In the genomic region with DNA sequence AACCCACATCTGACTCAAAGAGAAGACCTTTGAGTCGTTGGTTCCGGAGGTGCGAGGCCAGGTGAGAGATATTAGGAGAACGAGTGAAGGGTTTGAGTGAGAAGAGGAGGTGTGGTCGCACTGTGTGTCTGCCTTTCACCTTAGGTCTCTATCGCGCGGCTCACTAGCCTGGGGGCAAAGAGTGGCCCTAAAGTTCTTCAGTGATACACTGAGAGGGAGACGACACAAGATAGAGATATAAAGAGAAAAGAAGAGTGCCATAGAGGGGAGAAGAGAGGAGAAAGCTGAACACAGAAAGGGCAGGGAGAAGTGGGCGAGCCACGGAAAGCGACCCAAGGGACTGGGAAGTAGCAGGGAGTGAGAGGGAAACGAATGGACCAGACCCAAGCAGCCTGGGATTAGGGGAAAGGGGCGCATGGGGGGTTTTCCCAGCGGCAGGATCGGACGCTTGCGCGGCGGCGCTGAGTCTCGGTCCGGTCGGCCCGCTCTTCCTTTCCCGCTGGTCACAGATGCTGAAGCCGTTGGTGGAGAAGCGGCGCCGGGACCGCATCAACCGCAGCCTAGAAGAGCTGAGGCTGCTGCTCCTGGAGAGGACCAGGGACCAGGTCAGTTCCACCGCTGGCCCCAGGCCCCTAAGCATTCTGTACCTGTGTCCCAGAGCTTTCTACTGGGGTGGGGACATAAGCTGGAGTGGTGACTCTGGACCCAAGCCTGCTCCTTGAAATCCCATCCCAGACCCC, we compare ENCODE assay signal across 8 mouse cellular contexts. TPM values are rescaled to one million over a fixed set of nuclear protein-coding genes. Genes with fewer than 3 reads are reported as not detected.
DNase-seq lines count a peak whose midpoint lies in the region; ATAC-seq and TF ChIP-seq lines count a peak whose summit lies in the region.

No protein-coding gene starts in this region.

- H3K4me3 ChIP-seq in layer of hippocampus, adult 2 months = peak overlapping the region; percentile 72
- peak overlapping the region; percentile 85 for H3K4me3 ChIP-seq in forebrain, postnatal 0 days (ENCODE audit: low read depth, low read length)
- H3K4me3 ChIP-seq in myocyte = peak overlapping the region; percentile 68

- peak overlapping the region; percentile 73 for H3K9ac ChIP-seq in forebrain, postnatal 0 days

- peaks cover 18% of the 10 kb centered on the region for H3K4me1 ChIP-seq in forebrain, postnatal 0 days (ENCODE audit: insufficient read depth)

- no peaks in the 10 kb centered on the region for H3K79me2 ChIP-seq in myocyte (ENCODE audit: control insufficient read depth, insufficient read depth)

- 4% methylated on average over 33 of the region's 33 CpGs for WGBS in forebrain, postnatal 0 days

- TF ChIP-seq POLR2A in myocyte (IDR thresholded peaks at IDR 0.05; ENCODE audit: insufficient read length, low read depth) = no peak

- no peaks in the 10 kb centered on the region for H3K27me3 ChIP-seq in forebrain, postnatal 0 days (ENCODE audit: insufficient read depth, low read length)
- no peaks in the 10 kb centered on the region for H3K27me3 ChIP-seq in myocyte (ENCODE audit: control insufficient read depth, insufficient read depth, insufficient read length)

- no peak for ATAC-seq in forebrain, postnatal 0 days

- H3ac ChIP-seq in myocyte (ENCODE audit: control insufficient read depth, insufficient read length) = peak overlapping the region; percentile 82

- H3K4me2 ChIP-seq in forebrain, postnatal 0 days (ENCODE audit: low read depth) = peak overlapping the region; percentile 96
- H3K4me2 ChIP-seq in myocyte (ENCODE audit: low read depth) = peak overlapping the region; percentile 99

- H3K27ac ChIP-seq in layer of hippocampus, adult 2 months = peak overlapping the region; percentile 95
- no peak overlapping the region for H3K27ac ChIP-seq in forebrain, postnatal 0 days (ENCODE audit: low read depth, low read length)

- DNase-seq in layer of hippocampus, adult 2 months (ENCODE audit: low spot score in 2 of 2) = no peak
- DNase-seq in layer of hippocampus, postnatal 14 days (ENCODE audit: low spot score in 2 of 2) = no peak
- peak; percentile 50 for DNase-seq in adrenal gland, postnatal 25 days
- DNase-seq in forebrain, postnatal 0 days = peak; percentile 11
- peak; percentile 45 to 59 for DNase-seq in kidney, postnatal 25 days
- no peak for DNase-seq in left cerebral cortex, adult 18-20 months (ENCODE audit: low spot score in 2 of 2)
- DNase-seq in urinary bladder, adult 2 months (ENCODE audit: low spot score) = no peak

- H3K36me3 ChIP-seq in forebrain, postnatal 0 days (ENCODE audit: insufficient read depth) = no peaks in the 10 kb centered on the region
- H3K36me3 ChIP-seq in myocyte (ENCODE audit: control insufficient read depth, insufficient read depth) = no peaks in the 10 kb centered on the region

- TF ChIP-seq CTCF in layer of hippocampus, adult 2 months (conservative IDR thresholded peaks at IDR 0.05) = no peak
- TF ChIP-seq CTCF in forebrain, postnatal 0 days (IDR thresholded peaks at IDR 0.05; ENCODE audit: low read depth) = no peak

- no peaks in the 10 kb centered on the region for H3K9me3 ChIP-seq in forebrain, postnatal 0 days (ENCODE audit: low read length)

TF ChIP-seq in myocyte, 11 proteins besides CTCF, POLR2A, EP300 and RAD21:
- TF ChIP-seq MAX (IDR thresholded peaks at IDR 0.05; ENCODE audit: low read depth) = no peak
- no peak for TF ChIP-seq E2F4 (IDR thresholded peaks at IDR 0.05; ENCODE audit: insufficient read depth)
- TF ChIP-seq MYOG (IDR thresholded peaks at IDR 0.05; ENCODE audit: control insufficient read depth in 1 of 3, insufficient read depth in 1 of 3, insufficient read length in 2 of 3, low read depth in 2 of 3) = no peak
- no peak for TF ChIP-seq SRF (IDR thresholded peaks at IDR 0.05; ENCODE audit: control insufficient read depth, insufficient read length, low read depth)
- no peak for TF ChIP-seq TCF12 (IDR thresholded peaks at IDR 0.05; ENCODE audit: insufficient read depth, poor library complexity, severe bottlenecking)
- TF ChIP-seq REST (IDR thresholded peaks at IDR 0.05; ENCODE audit: insufficient read depth, insufficient read length) = no peak
- TF ChIP-seq TCF3 (IDR thresholded peaks at IDR 0.05; ENCODE audit: insufficient read length, low read depth) = no peak
- TF ChIP-seq POLR2AphosphoS2 (IDR thresholded peaks at IDR 0.05; ENCODE audit: insufficient read length, low read depth) = no peak
- TF ChIP-seq MYOD1 (IDR thresholded peaks at IDR 0.05; ENCODE audit: control insufficient read depth in 1 of 3, insufficient read length in 2 of 3, low read depth in 2 of 3) = no peak
- TF ChIP-seq CEBPB (IDR thresholded peaks at IDR 0.05; ENCODE audit: insufficient read depth, poor library complexity, severe bottlenecking) = no peak
- TF ChIP-seq USF1 (IDR thresholded peaks at IDR 0.05; ENCODE audit: low read depth) = no peak

RNA-seq across cellular contexts. Expression of gene Hes7, which starts 1.0 kb away (rescaled TPM):
- 1 to 10 TPM in 1 of 2 experiments, under 1 TPM in 1; 0.79 to 1.0 TPM for total RNA-seq in layer of hippocampus, adult 2 months (2021)
- total RNA-seq in layer of hippocampus, postnatal 14 days (2021) = under 1 TPM; 0.46 to 0.62 TPM
- total RNA-seq in adrenal gland, postnatal 25 days (2021) = not detected in 2 replicates
- 1.2 and 1.6 TPM in 2 replicates for total RNA-seq in forebrain, postnatal 0 days (2014; rRNA removed)
- polyA plus RNA-seq in forebrain, postnatal 0 days (2015; fragmentation: Nextera tagmentation; extraction: Ambion mirVana) = 1.1 and 1.3 TPM in 2 replicates
- 0.28 TPM for polyA plus RNA-seq in myocyte (2012; fragmentation: generic; extraction: Trizol)
- under 1 TPM; 0.42 to 0.79 TPM for total RNA-seq in left cerebral cortex, adult 18-20 months (2021)
- 0.24 and 0.37 TPM in 2 replicates for polyA plus RNA-seq in urinary bladder, adult 2 months (2012; rRNA removed)

RNA-seq across cellular contexts. Expression of gene 9130213A22Rik, which starts 1.2 kb away (rescaled TPM):
- total RNA-seq in layer of hippocampus, adult 2 months (2021) = 1 to 10 TPM; 1.4 to 1.5 TPM
- under 1 TPM; 0.88 to 0.95 TPM for total RNA-seq in layer of hippocampus, postnatal 14 days (2021)
- 1.2 and 1.6 TPM in 2 replicates for total RNA-seq in adrenal gland, postnatal 25 days (2021)
- total RNA-seq in forebrain, postnatal 0 days (2014; rRNA removed) = 0.23 and 0.62 TPM in 2 replicates
- 0.58 and 0.69 TPM in 2 replicates for polyA plus RNA-seq in forebrain, postnatal 0 days (2015; fragmentation: Nextera tagmentation; extraction: Ambion mirVana)
- 0.78 TPM for polyA plus RNA-seq in myocyte (2012; fragmentation: generic; extraction: Trizol)
- total RNA-seq in left cerebral cortex, adult 18-20 months (2021) = under 1 TPM; 0.53 to 0.98 TPM
- 0.74 and 0.78 TPM in 2 replicates for polyA plus RNA-seq in urinary bladder, adult 2 months (2012; rRNA removed)

RNA-seq across cellular contexts. Expression of gene Aloxe3, which starts 4.5 kb away (rescaled TPM):
- total RNA-seq in layer of hippocampus, adult 2 months (2021) = 10 to 100 TPM in 1 of 2 experiments, 1 to 10 TPM in 1; 7.8 to 11.1 TPM
- total RNA-seq in layer of hippocampus, postnatal 14 days (2021) = 1 to 10 TPM; 2.9 to 5.7 TPM
- total RNA-seq in adrenal gland, postnatal 25 days (2021) = 0.64 and 2.8 TPM in 2 replicates
- total RNA-seq in forebrain, postnatal 0 days (2014; rRNA removed) = 10.0 and 11.6 TPM in 2 replicates
- 8.5 and 14.9 TPM in 2 replicates for polyA plus RNA-seq in forebrain, postnatal 0 days (2015; fragmentation: Nextera tagmentation; extraction: Ambion mirVana)
- 0.01 TPM for polyA plus RNA-seq in myocyte (2012; fragmentation: generic; extraction: Trizol)
- total RNA-seq in left cerebral cortex, adult 18-20 months (2021) = 1 to 10 TPM; 4.4 to 6.8 TPM
- polyA plus RNA-seq in urinary bladder, adult 2 months (2012; rRNA removed) = 4.2 and 5.4 TPM in 2 replicates

RNA-seq across cellular contexts. Expression of gene Per1, which starts 26.2 kb away (rescaled TPM):
- 10 to 100 TPM; 83.4 to 95.2 TPM for total RNA-seq in layer of hippocampus, adult 2 months (2021)
- total RNA-seq in layer of hippocampus, postnatal 14 days (2021) = 10 to 100 TPM; 84.4 to 86.8 TPM
- total RNA-seq in adrenal gland, postnatal 25 days (2021) = 66.5 and 84.7 TPM in 2 replicates
- total RNA-seq in forebrain, postnatal 0 days (2014; rRNA removed) = 16.5 and 38.3 TPM in 2 replicates
- polyA plus RNA-seq in forebrain, postnatal 0 days (2015; fragmentation: Nextera tagmentation; extraction: Ambion mirVana) = 15.2 and 16.7 TPM in 2 replicates
- 8.9 TPM for polyA plus RNA-seq in myocyte (2012; fragmentation: generic; extraction: Trizol)
- 100 to 1,000 TPM; 129 to 133 TPM for total RNA-seq in left cerebral cortex, adult 18-20 months (2021)
- 26.8 and 28.5 TPM in 2 replicates for polyA plus RNA-seq in urinary bladder, adult 2 months (2012; rRNA removed)

RNA-seq across cellular contexts. Expression of gene Vamp2, which starts 32.9 kb away (rescaled TPM):
- 1,000 to 10,000 TPM in 1 of 2 experiments, 100 to 1,000 TPM in 1; 988 to 1,016 TPM for total RNA-seq in layer of hippocampus, adult 2 months (2021)
- total RNA-seq in layer of hippocampus, postnatal 14 days (2021) = 1,000 to 10,000 TPM; 1,073 to 1,118 TPM
- total RNA-seq in adrenal gland, postnatal 25 days (2021) = 143 and 163 TPM in 2 replicates
- total RNA-seq in forebrain, postnatal 0 days (2014; rRNA removed) = 76.8 and 104 TPM in 2 replicates
- 500 and 554 TPM in 2 replicates for polyA plus RNA-seq in forebrain, postnatal 0 days (2015; fragmentation: Nextera tagmentation; extraction: Ambion mirVana)
- 51.8 TPM for polyA plus RNA-seq in myocyte (2012; fragmentation: generic; extraction: Trizol)
- total RNA-seq in left cerebral cortex, adult 18-20 months (2021) = 1,000 to 10,000 TPM; 1,053 to 1,091 TPM
- polyA plus RNA-seq in urinary bladder, adult 2 months (2012; rRNA removed) = 163 and 180 TPM in 2 replicates

Comparison
In these comparisons a context has a peak if more than half of its experiments do, and no peak if none do; other contexts are left out.
1. DNase-seq: peak in adrenal gland, postnatal 25 days (single experiment), forebrain, postnatal 0 days (single experiment) and kidney, postnatal 25 days (2 of 2); none in layer of hippocampus, adult 2 months (0 of 2), layer of hippocampus, postnatal 14 days (0 of 2), left cerebral cortex, adult 18-20 months (0 of 2) and urinary bladder, adult 2 months (single experiment).
2. Peak in every context shown above with its lines, with median percentiles within 50 percentile points of each other: H3K4me3 ChIP-seq.